Mouse (Mus musculus): Measurements from ENCODE around the gene Ndufa11.

The Ndufa11 gene

DNA sequence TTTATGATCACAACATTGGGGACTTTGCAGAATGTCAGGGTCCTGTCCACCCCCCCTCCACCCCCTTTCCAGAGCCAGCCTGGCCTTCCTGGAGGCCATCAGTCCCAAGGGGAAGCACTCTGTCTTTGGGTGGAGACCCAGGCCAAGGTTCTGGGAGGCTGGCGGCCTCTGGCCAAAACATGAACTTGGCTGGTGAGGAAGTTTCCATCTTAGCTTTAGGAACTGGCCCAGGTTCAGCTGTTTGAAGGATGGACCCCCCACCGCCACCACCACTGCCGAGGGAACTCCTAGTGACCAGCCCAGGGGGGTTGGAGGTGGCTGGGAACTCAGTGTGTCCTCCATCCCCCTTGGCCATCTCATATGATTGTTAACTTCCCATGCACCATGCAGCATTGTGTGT, 43.5 kb downstream of the Ndufa11 start:
- no peak for DNase-seq

DNA sequence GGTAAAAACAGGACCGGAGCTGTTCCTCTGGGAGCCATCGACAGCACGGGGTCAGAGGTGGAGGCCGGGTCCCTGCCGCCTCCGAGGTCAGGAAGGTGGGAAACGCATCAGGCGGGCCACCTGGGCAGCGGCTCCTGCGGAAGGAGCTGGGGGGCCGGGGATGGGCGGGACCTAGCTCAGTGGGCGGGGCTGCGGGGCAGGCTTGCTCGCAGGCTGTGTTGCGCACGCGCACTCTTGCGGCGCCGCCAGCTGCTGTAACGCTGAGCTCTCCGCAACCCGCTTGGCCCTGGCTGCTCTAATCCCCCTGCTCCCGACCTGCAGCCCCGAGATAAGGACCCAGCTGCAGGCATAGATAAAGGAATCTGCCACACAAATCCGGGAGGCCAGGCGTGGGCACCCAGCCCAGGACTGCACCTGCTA, 44.4 kb downstream of the Ndufa11 start:
- peak; percentile 86 to 89 for DNase-seq

- peak; percentile 59 to 78 for DNase-seq
These were observed 45.5 kb downstream of the Ndufa11 start for GRCm38 (mm10) chr17:56762769-56763731.

GRCm38 (mm10) chr17:56763741-56764250, 46.2 kb downstream of the Ndufa11 start:
- no peak for DNase-seq

- DNase-seq: peak; percentile 81 to 92
These were observed 47.1 kb downstream of the Ndufa11 start, which contains the start of gene Dus3l for GRCm38 (mm10) chr17:56764474-56765354. Dus3l (plus strand) TSS chr17:56764757.

DNA sequence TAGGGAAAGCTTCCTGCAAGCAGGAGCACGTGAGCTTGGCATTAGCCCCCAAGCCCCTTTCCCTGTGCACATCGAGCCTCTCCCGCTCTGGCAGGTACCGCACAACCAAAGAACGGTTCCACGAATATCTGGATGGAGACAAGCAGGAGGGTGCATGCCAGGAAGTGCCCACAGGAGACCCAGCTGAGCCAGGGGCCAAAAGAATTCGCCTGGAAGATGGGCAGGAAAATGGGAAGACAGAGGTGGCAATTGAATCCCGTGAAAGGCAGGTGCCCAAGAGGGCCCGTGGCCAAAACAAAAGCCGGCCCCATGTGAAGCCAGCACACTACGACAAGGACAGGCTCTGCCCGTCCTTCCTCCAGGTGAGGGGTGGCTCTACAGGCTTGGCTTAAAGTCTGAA, 47.9 kb downstream of the Ndufa11 start:
- DNase-seq: no peak

DNA sequence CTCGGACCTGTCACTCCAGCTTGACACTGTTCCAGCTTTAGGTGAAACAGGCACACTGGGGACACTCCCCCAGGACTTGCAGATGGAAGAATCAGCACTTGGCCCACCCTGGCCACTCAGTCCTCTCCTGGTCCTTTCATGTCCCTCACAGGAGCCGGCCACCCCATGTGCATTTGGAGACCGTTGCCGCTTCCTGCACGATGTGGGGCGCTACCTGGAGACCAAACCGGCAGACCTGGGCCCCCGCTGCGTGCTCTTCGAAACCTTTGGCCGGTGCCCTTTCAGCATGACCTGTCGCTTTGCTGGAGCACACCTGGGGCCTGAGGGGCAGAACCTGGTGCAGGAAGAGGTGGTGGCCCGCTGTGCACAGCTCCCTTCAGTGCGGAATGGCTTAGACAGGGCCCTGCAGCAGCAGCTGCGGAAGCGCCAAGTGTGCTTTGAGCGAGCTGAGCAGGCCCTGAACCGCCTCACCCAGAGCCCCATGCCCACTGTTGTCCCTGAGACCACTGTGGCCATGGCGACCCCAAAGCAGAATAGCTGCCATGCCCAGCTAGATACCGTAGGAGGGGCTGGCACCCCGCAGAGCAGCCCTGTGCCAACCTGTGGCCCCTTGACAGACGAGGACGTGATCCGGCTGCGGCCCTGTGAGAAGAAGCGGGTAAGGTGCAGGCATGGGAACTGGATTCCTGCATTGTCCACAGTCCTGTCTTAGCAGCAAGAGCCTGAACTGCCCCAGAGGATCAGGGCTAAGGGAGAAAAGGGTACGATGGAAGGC, 49.3 kb downstream of the Ndufa11 start:
- DNase-seq: no peak

DNA sequence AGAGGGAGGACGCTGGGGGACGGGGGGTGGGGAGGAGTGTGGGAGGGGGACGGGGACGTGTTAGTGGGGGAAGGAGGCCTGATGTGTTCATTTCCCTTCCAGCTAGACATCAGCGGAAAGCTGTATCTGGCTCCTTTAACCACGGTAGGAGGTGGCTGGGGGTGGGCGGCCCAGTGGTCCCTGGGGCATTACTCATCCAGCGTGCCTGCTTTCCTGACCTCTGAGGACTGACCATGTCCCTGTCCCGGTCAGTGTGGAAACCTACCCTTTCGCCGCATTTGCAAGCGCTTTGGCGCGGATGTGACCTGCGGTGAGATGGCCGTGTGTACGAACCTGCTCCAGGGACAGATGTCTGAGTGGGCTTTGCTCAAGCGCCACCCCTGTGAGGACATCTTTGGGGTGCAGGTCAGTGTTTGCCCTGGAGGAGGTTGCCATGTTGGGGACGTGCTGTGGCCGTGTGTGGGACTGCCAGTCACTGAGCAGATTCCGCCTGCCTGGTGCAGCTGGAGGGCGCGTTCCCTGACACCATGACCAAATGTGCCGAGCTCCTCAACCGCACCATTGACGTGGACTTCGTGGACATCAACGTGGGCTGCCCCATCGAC, 50.1 kb downstream of the Ndufa11 start:
- DNase-seq: no peak

- DNase-seq: no peak
These were observed 51.4 kb downstream of the Ndufa11 start for GRCm38 (mm10) chr17:56768941-56769340.

- DNase-seq: no peak
These were observed 52.4 kb downstream of the Ndufa11 start, which contains the start of gene Prr22 for GRCm38 (mm10) chr17:56769950-56770349. Prr22 (plus strand) TSS chr17:56770250.

All from cerebellum, postnatal 36 days (tissue).